Mouse (Mus musculus): ENCODE measurements at regions not wholly inside any gene's neighbourhood (a gene's known extent, or its start where the extent isn't known, plus 50 kb on each side); places are given as distances from the start of the nearest gene placed in this dataset.

DNA sequence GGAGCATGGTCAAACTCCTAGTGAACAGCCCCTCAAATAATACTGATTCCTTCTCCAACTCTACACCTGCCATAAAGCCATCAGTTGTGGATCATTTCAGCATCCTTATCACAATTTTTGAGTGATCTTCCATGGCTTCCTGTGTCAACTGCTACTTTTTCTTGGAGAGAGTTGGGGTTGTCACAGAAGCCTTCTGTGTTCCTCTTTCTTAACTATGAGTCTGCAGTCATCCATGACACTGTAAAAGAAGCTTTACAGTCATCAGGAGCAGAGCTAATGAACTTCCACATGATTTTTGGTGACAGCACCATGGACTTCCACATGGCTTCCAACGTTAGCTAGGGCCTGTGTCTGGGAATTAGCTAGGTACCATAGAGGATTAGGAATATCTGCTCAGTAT lies 208.1 kb downstream of the Calcrl start:
- no peak for DNase-seq
- ATAC-seq (ENCODE audit: insufficient read depth): no peak
- no peaks in the 10 kb centered on the region for H3K4me1 ChIP-seq (ENCODE audit: insufficient read depth)
- no peak overlapping the region for H3K4me2 ChIP-seq
- no peaks in the 10 kb centered on the region for H3K9me3 ChIP-seq (ENCODE audit: low read depth, low read length)
- H3K9ac ChIP-seq: no peak overlapping the region
- no peak for TF ChIP-seq CTCF (IDR thresholded peaks at IDR 0.05; ENCODE audit: low read depth)
- no peaks in the 10 kb centered on the region for H3K27me3 ChIP-seq (ENCODE audit: insufficient read depth, low read length)
- H3K4me3 ChIP-seq (ENCODE audit: low read depth, low read length): no peak overlapping the region
- H3K27ac ChIP-seq (ENCODE audit: low read depth): no peak overlapping the region
- no peaks in the 10 kb centered on the region for H3K36me3 ChIP-seq (ENCODE audit: insufficient read depth)
- 50% methylated on average over 1 of the region's 1 CpGs for WGBS

DNA sequence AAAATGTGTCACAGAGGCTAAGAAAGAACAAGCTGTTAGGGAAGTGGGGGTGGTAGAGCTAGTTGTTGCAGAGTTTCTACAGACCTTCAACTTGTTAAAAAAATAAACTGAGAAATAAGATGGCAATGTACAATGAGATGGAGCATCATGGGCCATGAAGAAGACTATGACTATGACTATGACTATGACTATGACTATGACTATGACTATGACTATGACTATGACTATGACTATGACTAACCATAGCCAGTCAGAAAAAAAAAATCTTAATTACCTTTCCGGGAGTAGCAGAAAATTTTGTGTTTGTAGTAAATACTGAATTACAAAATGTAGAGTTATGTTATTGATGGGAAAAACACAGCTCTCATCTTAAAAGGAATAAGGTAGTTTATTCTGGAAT lies 203.2 kb downstream of the Calcrl start:
- Histone ChIP-seq H3K36me3 (ENCODE audit: insufficient read depth) (no peaks in the 10 kb centered on the region), H3K4me1 (ENCODE audit: insufficient read depth) (no peaks in the 10 kb centered on the region), H3K9me3 (ENCODE audit: low read depth, low read length) (no peaks in the 10 kb centered on the region), H3K4me2 (no peak overlapping the region), H3K27me3 (ENCODE audit: insufficient read depth, low read length) (no peaks in the 10 kb centered on the region), H3K4me3 (ENCODE audit: low read depth, low read length) (no peak overlapping the region), H3K9ac (no peak overlapping the region), H3K27ac (ENCODE audit: low read depth) (no peak overlapping the region)
- DNase-seq: no peak
- ATAC-seq (ENCODE audit: insufficient read depth): no peak
- no peak for TF ChIP-seq CTCF (IDR thresholded peaks at IDR 0.05; ENCODE audit: low read depth)
- whole genome bisulfite sequencing: 93% methylated on average over 1 of the region's 1 CpGs

DNA sequence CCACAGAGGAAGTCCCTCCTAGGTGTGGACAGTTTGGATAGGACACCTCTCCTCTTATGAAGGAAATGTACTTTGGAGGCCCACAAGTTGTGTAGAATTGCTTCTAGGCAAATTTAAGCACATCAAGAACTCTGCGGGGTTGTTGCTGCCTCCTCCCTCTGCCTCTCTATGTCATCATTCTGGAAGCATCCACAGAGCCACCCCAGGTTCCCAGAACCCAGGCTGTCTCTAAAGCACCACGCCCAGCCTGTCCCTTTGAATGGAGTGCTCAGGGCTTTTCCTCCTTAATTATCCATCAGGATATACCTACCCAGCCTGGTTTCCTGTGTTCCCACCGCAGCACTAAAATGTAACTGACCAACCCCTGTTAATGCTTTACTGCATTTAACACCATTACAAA lies 195.4 kb downstream of the Calcrl start:
- no peak for ATAC-seq (ENCODE audit: insufficient read depth)
- H3K27ac ChIP-seq (ENCODE audit: low read depth): no peak overlapping the region
- no peak overlapping the region for H3K4me2 ChIP-seq
- no peaks in the 10 kb centered on the region for H3K9me3 ChIP-seq (ENCODE audit: low read depth, low read length)
- H3K4me3 ChIP-seq (ENCODE audit: low read depth, low read length): no peak overlapping the region
- 77% methylated on average over 3 of the region's 3 CpGs for WGBS
- H3K4me1 ChIP-seq (ENCODE audit: insufficient read depth): no peaks in the 10 kb centered on the region
- H3K36me3 ChIP-seq (ENCODE audit: insufficient read depth): no peaks in the 10 kb centered on the region
- no peak for TF ChIP-seq CTCF (IDR thresholded peaks at IDR 0.05; ENCODE audit: low read depth)
- no peaks in the 10 kb centered on the region for H3K27me3 ChIP-seq (ENCODE audit: insufficient read depth, low read length)
- DNase-seq: peak; percentile 17
- no peak overlapping the region for H3K9ac ChIP-seq

DNA sequence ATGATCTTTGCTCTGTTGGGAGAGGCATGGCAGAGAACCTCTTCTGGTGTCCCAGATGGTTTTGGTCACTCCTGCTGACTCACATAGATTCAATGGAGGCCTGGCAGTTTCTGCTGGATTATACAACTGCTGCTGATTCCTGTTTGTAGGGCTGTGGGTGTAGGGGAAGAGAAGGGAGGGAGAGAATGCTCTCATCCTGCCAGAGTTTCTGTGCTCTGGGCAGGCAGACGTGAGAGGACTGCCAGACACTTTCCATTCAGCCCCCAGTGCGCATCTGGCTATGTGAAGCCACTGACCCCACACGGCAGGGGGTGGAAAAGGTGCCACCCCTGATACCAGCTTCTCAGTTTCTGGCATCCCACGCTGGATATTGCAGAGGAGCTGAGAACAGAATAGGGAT lies 189.6 kb downstream of the Calcrl start:
- 69% methylated on average over 4 of the region's 4 CpGs for WGBS
- TF ChIP-seq CTCF (IDR thresholded peaks at IDR 0.05; ENCODE audit: low read depth): no peak
- no peak for DNase-seq
- no peaks in the 10 kb centered on the region for H3K4me1 ChIP-seq (ENCODE audit: insufficient read depth)
- no peak overlapping the region for H3K9ac ChIP-seq
- no peak overlapping the region for H3K4me2 ChIP-seq
- H3K27ac ChIP-seq (ENCODE audit: low read depth): no peak overlapping the region
- H3K27me3 ChIP-seq (ENCODE audit: insufficient read depth, low read length): no peaks in the 10 kb centered on the region
- H3K36me3 ChIP-seq (ENCODE audit: insufficient read depth): no peaks in the 10 kb centered on the region
- no peaks in the 10 kb centered on the region for H3K9me3 ChIP-seq (ENCODE audit: low read depth, low read length)
- ATAC-seq (ENCODE audit: insufficient read depth): no peak
- no peak overlapping the region for H3K4me3 ChIP-seq (ENCODE audit: low read depth, low read length)

DNA sequence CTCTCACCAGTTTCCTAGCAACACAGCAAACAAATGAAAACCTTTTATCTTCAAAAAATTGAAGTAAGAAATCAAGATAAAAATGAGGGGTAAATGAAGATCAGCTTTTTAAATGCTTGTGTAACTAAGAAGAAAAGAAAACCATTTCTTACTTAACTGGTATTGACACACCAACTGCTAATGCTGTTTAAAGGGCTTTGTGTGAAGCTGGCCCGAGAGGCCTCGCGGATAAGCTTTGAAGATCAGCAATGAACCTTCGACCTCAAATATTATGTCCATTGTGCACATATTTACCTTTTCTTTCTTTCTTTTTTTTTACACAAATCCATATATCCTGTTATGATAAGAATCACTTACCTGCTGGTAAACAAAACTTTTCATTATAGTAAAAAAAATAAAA lies 184.0 kb downstream of the Calcrl start:
- no peak overlapping the region for H3K4me2 ChIP-seq
- H3K9me3 ChIP-seq (ENCODE audit: low read depth, low read length): no peaks in the 10 kb centered on the region
- 41% methylated on average over 4 of the region's 4 CpGs for WGBS
- no peak overlapping the region for H3K9ac ChIP-seq
- H3K27me3 ChIP-seq (ENCODE audit: insufficient read depth, low read length): no peaks in the 10 kb centered on the region
- no peak overlapping the region for H3K4me3 ChIP-seq (ENCODE audit: low read depth, low read length)
- no peak overlapping the region for H3K27ac ChIP-seq (ENCODE audit: low read depth)
- no peaks in the 10 kb centered on the region for H3K4me1 ChIP-seq (ENCODE audit: insufficient read depth)
- H3K36me3 ChIP-seq (ENCODE audit: insufficient read depth): no peaks in the 10 kb centered on the region
- ATAC-seq (ENCODE audit: insufficient read depth) (no peak), DNase-seq (peak; percentile 10)
- no peak for TF ChIP-seq CTCF (IDR thresholded peaks at IDR 0.05; ENCODE audit: low read depth)

DNA sequence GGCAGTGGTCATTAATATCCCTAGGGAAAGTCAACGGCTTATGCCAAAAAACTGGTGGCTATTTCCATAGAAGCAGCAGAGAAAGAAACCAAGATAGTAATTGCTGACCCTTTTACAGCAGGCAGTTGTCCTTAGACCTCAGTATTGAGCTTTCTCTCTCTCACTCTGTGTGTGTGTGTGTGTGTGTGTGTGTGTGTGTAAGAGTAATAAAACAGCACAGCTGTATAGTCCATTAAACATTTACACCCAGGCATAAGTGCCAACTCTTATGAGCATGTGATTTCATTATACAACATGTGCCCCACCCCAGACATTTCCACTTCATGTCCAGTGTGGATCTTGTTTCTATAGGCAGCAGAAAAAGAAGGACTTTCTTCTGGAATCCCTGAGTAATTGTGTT lies 183.2 kb downstream of the Calcrl start:
- H3K9me3 ChIP-seq (ENCODE audit: low read depth, low read length): no peaks in the 10 kb centered on the region
- peak; percentile 30 for DNase-seq

DNA sequence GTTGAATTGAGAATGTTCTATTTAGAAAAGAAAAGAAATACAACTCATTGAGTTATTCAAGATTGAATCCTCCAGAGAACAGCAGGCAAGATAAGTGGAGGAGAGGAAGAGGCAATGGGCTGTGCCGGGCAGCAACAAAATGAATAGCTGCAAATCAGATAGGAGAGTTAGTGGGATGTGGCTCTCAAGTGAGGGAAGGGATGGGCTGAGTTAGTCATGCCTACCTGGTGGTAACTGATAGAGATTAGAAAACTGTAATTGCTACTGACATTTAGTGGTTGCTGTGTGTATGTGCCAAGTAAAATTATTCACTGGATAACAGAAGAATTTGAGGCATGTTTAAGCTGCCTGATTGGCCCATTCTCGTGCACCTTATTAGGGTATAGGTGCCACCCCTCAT lies 179.3 kb downstream of the Calcrl start:
- Histone ChIP-seq H3K9me3 (ENCODE audit: low read depth, low read length) (no peaks in the 10 kb centered on the region), H3K27me3 (ENCODE audit: insufficient read depth, low read length) (no peaks in the 10 kb centered on the region), H3K4me2 (no peak overlapping the region), H3K27ac (ENCODE audit: low read depth) (no peak overlapping the region), H3K36me3 (ENCODE audit: insufficient read depth) (no peaks in the 10 kb centered on the region), H3K4me1 (ENCODE audit: insufficient read depth) (no peaks in the 10 kb centered on the region), H3K9ac (no peak overlapping the region), H3K4me3 (ENCODE audit: low read depth, low read length) (no peak overlapping the region)
- TF ChIP-seq CTCF (IDR thresholded peaks at IDR 0.05; ENCODE audit: low read depth): no peak
- DNase-seq (no peak), ATAC-seq (ENCODE audit: insufficient read depth) (no peak)
- 77% methylated on average over 2 of the region's 2 CpGs for whole genome bisulfite sequencing

More for the DNA sequence above, 183.2 kb downstream of the Calcrl start:
- H3K27me3 ChIP-seq (ENCODE audit: insufficient read depth, low read length): no peaks in the 10 kb centered on the region
- no peaks in the 10 kb centered on the region for H3K4me1 ChIP-seq (ENCODE audit: insufficient read depth)
- no peak for ATAC-seq (ENCODE audit: insufficient read depth)
- H3K4me3 ChIP-seq (ENCODE audit: low read depth, low read length): no peak overlapping the region
- no peak overlapping the region for H3K9ac ChIP-seq
- WGBS: 6% methylated on average over 1 of the region's 1 CpGs
- TF ChIP-seq CTCF (IDR thresholded peaks at IDR 0.05; ENCODE audit: low read depth): no peak
- no peak overlapping the region for H3K4me2 ChIP-seq
- no peak overlapping the region for H3K27ac ChIP-seq (ENCODE audit: low read depth)
- no peaks in the 10 kb centered on the region for H3K36me3 ChIP-seq (ENCODE audit: insufficient read depth)

DNA sequence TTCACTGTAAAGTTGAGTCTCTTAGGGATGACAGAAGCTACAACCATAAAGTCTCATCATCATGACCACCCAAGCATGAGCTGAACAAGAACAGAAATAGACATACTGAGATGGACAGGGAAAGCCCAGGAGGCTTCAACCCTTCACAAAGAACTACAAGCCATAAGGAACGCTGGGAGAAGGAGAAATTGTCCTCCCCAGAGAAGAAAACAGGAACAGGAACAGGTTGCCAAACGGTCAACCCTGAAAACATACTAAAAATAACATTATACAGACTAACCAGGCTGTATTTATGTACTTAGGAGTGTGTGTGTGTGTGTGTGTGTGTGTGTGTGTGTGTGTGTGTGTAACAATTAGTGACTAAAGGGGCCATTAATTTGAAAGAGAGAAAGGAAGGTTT lies 178.6 kb downstream of the Calcrl start:
- H3K9ac ChIP-seq: no peak overlapping the region
- no peak overlapping the region for H3K4me3 ChIP-seq (ENCODE audit: low read depth, low read length)
- H3K27ac ChIP-seq (ENCODE audit: low read depth): no peak overlapping the region
- no peaks in the 10 kb centered on the region for H3K27me3 ChIP-seq (ENCODE audit: insufficient read depth, low read length)
- TF ChIP-seq CTCF (IDR thresholded peaks at IDR 0.05; ENCODE audit: low read depth): no peak
- WGBS: 70% methylated on average over 2 of the region's 2 CpGs
- H3K9me3 ChIP-seq (ENCODE audit: low read depth, low read length): no peaks in the 10 kb centered on the region
- DNase-seq (no peak), ATAC-seq (ENCODE audit: insufficient read depth) (no peak)
- H3K4me1 ChIP-seq (ENCODE audit: insufficient read depth): no peaks in the 10 kb centered on the region
- H3K36me3 ChIP-seq (ENCODE audit: insufficient read depth): no peaks in the 10 kb centered on the region
- H3K4me2 ChIP-seq: no peak overlapping the region

Measured in lung, embryonic 14.5 days (tissue).